Mouse (Mus musculus): Measurements from ENCODE around the gene Dpt.

DNA sequence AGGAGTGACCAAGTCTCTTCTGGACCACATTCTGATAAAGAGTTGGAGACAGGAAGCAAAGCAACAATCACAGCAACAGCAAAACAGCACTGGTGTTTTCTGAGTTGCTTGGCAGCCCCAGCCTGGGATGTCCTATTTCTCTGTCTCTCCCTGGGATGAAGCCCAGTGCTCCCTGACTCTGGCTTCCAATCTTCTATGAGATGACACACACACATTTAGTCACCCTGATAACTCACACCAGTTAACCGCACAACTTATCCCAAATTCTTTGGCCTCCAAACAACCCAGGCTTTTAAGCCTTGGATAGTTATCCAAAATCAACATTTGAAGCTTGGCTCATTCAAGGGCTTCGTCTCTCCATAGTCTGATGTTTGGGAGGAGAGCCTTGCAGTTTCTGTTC, 12.9 kb downstream of the Dpt start:
- TF ChIP-seq CTCF (IDR thresholded peaks at IDR 0.05; ENCODE audit: extremely low read depth, insufficient read depth, insufficient read length, insufficient replicate concordance) (no peak), POLR2A (IDR thresholded peaks at IDR 0.05; ENCODE audit: low read depth, low read length) (no peak)
